Mouse (Mus musculus) adrenal gland, adult 8-10 months (tissue): ENCODE measurements around the gene Hist1h2ao. TPM values are rescaled to one million over a fixed set of nuclear protein-coding genes. Genes with fewer than 3 reads are reported as not detected.
A peak's percentile ranks its signal among the peaks of the same experiment; 100 is the strongest.
"Not testable (repeated sequence)": the region's sequence is repeated elsewhere in the genome, so short reads cannot be mapped to it uniquely, and the experiment has no call there.

ENCODE experiments used
- DNase-seq: peaks from one replicate; pipeline ENCODE4 v3.0.0; 2022
- microRNA-seq, 2 experiments: library from miRNA; unstranded; fragments of <30 nt; microRNA quantifications; one replicate each; pipeline ENCODE4 v1.2.0; 2022
- total RNA-seq, 4 experiments: library from RNA; stranded (reverse); gene quantifications; 2 replicates each; pipeline ENCODE4 v1.2.4; 2022

The Hist1h2ao gene
- total RNA-seq, 4 experiments from 2014 or later = 6.1 to 36.2 (median 24.9) TPM

DNA sequence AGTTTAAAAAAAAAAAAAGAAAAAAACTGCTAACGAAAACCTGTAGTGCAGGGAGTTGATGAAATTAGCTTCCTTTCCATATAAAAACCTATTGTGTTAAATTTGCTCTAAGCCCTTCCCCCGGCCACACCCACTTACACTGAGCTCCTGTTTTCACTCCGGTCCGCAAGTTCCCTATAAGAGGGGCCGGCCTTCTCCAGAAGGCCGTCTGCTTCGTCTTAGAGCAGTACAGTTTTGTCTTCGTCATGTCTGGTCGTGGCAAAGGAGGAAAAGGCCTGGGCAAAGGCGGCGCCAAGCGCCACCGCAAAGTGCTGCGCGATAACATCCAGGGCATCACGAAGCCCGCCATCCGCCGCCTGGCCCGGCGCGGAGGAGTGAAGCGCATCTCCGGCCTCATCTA, 1.3 kb downstream of the Hist1h2ao start, which contains the start of gene Hist1h4m:
Gene Hist1h4m, plus strand, starts transcription at position 208 of the 400 bp plus-strand sequence.
- DNase-seq = peak; percentile 39

DNA sequence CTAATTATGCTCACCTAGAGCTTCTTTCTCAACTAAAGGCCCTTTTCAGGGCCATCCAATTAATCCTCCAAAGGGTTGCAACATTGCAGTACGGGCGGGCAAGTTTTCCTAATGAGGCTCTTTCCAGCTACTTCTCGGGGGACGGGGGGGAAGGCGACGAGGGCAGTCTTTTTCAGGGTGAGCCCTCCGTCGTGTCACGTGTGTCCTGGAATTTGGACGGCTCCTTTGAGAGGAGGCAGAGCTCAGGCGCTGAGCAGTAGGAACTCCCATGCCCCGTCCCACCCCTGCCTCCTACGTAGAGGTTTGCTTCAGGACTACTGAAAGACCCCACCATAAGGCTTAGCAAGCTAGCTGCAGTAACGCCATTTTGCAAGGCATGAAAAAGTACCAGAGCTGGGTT, 1.8 kb downstream of the Hist1h2ao start:
- DNase-seq = not testable (repeated sequence)

DNA sequence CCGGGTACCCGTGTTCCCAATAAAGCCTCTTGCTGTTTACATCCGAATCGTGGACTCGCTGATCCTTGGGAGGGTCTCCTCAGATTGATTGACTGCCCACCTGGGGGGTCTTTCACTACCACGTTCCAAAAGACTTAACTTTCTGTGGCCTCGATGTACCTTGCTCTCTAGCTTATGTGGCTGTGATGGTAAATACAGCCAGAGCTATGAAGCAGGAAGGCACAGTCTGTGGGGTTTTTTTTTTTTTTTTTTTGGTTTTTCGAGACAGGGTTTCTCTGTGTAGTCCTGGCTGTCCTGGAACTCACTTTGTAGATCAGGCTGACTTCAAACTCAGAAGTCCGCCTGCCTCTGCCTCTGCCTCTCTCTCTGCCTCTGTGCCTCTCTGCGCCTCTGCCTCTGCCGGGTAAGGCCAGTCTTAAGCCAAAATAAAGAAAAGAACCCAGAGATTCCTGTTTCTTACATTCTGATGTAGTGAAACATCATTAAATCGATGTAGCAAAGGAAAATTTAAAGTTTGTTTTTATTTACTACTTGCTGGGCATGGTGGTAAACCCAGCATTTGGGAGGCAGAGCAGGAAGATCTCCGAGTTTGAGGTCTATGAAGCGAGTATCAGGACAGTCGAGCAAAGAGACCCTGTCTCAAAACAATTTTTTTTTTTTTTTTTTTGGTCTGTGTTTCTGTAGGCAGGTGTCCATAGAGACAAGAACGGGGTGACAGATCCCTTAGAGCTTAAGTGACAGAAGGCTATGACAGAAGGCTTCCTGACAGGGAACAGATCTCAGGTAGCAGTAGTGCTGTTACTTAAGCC, 10.0 kb downstream of the Hist1h2ao start:
- not testable (repeated sequence) for DNase-seq

DNA sequence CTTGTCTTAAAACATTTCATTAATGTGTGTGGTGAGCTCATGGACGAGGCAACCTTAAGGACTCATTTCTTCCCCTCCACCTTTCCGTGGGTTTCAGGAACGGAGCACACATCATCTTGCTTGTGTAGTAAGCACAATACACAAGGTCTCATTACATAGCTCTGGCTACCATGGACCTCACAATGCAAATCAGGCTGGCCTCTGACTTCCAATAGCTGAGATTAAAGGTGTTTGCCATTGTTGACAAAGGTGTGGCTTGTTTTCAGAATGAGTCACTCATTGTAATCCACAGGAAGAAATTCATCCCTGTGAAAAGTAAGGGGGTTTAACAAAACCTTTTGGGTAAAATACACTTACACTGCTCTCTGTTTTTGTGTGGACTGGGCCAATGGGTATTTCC, 18.2 kb downstream of the Hist1h2ao start:
- DNase-seq = no peak

DNA sequence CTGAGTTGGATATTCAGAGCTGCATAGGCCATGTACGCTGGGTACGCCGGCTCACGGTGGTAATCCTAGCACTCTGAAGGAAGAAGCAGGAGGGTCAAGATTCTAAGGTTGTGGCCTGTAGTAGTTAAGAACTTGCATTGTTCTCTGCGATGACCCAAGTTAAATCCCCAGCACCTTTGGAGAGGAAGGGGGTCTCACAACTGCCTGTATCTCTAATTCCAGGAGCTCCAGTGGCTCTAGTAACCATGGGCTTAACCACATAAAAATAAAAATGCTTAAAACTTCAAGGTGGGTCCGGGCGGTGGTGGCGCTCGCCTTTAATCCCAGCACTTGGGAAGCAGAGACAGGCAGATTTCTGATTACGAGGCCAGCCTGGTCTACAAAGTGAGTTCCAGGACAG, 20.1 kb downstream of the Hist1h2ao start:
- no peak for DNase-seq

DNA sequence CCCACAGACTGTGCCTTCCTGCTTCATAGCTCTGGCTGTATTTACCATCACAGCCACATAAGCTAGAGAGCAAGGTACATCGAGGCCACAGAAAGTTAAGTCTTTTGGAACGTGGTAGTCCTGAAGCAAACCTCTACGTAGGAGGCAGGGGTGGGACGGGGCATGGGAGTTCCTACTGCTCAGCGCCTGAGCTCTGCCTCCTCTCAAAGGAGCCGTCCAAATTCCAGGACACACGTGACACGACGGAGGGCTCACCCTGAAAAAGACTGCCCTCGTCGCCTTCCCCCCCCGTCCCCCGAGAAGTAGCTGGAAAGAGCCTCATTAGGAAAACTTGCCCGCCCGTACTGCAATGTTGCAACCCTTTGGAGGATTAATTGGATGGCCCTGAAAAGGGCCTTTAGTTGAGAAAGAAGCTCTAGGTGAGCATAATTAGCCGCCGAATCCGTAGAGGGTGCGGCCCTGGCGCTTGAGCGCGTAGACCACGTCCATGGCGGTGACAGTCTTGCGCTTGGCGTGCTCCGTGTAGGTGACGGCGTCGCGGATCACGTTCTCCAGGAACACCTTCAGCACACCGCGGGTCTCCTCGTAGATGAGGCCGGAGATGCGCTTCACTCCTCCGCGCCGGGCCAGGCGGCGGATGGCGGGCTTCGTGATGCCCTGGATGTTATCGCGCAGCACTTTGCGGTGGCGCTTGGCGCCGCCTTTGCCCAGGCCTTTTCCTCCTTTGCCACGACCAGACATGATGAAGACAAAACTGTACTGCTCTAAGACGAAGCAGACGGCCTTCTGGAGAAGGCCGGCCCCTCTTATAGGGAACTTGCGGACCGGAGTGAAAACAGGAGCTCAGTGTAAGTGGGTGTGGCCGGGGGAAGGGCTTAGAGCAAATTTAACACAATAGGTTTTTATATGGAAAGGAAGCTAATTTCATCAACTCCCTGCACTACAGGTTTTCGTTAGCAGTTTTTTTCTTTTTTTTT, 21.4 kb downstream of the Hist1h2ao start, which contains the start of gene Hist1h4n:
Gene Hist1h4n, minus strand, starts transcription at position 779 of the 977 bp plus-strand sequence.
- DNase-seq = peak; percentile 28

DNA sequence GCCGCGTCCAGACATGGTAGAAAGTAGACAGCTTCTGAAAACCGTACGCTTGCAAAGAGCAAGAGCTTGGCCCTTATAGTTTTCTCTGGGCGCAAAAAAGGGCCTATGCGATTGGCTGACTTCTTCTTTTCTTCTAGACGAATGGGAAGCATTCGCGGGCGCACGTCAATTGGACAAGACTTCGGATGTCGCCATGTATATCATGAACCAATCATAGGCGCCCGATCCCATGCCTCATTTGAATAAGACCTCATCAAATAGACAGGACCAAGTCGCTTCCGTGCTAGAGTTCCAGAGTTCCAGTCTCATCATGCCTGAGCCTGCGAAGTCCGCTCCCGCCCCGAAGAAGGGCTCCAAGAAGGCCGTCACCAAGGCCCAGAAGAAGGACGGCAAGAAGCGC, 23.2 kb downstream of the Hist1h2ao start, which contains the start of the genes Hist1h2ap and Hist1h2br:
Gene Hist1h2ap, minus strand, starts transcription at position 47 of the 400 bp plus-strand sequence.
Gene Hist1h2br, plus strand, starts transcription at position 283 of the 400 bp plus-strand sequence.
- not testable (repeated sequence) for DNase-seq

DNA sequence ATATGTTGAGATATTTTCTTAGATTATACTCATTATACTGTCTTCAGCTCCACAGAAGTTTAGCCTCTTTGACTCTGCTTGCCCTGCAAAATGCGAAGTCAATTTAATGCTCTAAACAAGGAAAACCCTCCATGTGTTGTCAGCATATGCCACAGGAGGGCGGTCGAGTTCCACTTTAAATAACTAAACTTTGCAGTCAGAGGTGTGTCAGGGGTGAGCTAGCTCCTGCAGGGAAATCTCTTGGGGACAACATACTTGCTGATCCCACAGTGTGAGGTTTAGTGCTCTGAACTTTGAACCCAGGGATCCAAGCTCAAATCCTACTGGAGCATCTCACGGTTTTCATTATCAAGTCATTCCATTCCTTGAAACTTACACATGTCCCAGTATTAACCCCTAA, 30.2 kb downstream of the Hist1h2ao start:
- not testable (repeated sequence) for DNase-seq

DNA sequence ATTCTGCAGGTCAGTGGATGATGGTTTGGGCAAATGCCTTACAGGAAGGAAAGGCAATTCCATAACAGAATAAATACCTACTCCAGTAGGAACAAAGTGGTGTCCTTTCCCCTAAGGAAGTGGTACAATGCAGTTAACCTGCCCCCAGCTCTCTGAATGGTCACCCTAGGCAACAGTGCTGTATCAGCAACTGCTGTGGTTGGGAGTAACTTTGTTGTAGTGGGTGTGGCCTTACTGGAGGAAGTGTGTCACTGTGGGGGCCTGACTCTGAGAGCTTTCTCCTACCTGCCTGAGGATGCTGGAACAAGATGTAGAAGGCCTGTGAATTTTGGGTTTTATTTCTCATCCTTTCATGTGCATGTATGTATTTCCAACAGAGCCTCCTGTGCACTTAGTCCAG, 36.1 kb downstream of the Hist1h2ao start:
- not testable (repeated sequence) for DNase-seq

DNA sequence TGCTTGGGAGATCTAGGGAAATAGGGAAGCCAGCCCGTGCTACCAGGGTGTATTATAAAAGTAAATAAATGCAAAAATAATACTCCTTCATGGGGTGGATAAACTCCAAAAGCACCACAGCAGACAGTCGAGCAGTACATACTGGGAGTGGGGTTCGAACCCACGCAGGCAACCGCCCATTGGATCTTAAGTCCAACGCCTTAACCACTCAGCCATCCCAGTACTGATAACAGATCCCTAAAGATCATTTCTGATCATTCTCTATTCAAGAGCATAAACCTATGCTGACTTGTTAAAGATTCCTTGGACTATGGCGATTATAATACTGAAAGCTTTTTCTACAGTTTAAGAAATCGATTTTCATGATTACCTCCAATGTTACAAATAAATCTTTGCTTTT, 37.6 kb downstream of the Hist1h2ao start:
- no peak for DNase-seq

DNA sequence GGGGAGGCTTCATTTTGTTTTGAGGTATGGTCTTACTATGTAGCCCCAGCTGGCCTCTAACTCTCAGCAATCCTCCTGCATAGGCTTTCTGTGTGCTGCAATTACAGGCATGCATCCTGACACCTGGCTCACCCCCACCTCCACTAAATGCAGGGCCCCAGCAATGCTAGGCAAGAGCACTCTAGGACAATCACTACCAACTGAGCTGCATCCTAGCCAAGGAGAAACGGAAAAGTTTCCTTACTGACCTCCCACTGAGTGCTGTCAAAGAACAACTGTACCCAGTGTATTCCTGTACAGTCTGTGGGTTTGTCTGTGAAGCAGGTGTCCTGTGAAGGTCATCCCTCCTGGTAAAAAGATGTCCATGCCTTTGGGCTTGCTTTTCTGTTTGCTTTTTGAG, 40.4 kb downstream of the Hist1h2ao start:
- DNase-seq = not testable (repeated sequence)

DNA sequence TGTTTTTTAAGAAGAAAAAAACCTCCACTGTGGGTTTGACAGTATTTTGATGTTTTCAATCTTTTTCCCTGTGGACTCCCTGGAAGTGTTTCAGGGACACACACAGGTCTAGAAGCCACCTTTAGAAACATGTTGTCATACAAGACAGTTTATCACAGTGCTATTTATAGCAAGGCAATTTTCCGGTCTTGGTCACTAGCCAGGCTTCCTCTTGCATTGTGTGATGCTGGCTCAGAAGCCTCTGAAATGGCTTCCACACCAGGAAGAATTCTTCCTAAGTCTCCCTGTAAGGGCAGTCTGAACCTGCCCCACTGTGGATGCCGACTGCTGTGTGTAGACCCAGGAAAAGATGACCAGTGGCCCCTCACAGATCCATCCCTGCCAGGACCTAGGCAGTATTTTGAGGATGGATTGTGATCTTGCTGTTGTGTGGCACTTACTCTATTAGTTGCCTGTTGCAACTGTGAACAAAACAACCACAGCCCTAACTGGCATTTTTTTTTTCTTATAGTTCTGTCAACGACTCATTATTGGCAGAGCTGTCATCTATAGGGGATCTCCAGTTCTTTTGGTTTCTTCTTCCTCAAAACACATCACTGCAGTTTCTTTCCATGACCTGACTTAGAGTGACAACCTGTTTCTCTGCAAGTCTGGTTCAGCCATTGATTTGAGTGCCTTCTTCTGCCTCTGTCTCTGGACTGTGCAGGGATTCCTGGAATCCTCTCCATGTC, 42.1 kb downstream of the Hist1h2ao start:
- no peak for DNase-seq

DNA sequence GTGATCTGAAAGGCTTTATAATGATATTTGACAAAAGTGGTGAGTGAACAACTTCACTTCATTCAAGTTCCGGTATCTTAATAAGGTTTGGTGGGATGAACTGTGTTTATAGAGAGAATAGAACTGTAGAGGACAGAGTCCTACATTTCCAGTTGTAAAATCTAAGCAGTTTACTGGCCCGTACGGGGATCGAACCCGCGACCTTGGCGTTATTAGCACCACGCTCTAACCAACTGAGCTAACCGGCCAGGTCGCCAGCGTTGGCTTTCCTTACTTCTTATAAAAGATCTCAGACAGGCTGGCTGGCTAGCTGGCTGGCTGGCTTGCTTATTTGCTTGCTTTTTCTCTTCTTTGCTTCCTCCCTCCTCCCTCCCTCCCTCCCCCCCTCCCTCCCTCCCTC, 44.9 kb downstream of the Hist1h2ao start:
- DNase-seq = peak; percentile 74

DNA sequence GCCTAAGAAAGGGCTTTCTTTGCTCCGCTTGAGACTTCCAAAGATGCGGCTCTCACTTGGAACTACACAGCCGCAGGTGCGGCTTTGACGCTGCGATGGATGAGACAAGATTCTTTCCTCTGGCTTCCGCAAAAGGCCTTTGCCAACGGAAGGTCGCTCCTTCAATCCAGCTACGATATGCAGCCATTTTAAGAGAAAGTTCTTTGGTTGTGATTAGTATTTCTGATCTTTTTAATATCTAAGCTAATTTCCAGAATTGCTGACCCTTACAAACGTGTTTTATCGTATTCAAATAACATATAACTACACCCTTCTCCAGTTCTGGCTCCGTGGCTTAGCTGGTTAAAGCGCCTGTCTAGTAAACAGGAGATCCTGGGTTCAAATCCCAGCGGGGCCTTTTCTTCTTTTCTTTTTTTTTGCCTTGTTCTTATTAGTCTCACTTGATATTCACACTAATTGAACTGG, 45.5 kb downstream of the Hist1h2ao start:
- DNase-seq = no peak

Small RNA genes lying within 50 kb of the gene (microRNA-seq; reads per million reads assigned to microRNA genes)
- 0 reads per million in 2 experiments for gene Gm19658
- 0 reads per million in 2 experiments for gene Gm44346
- 0 reads per million in 2 experiments for gene Gm44466

Other genes with a start within 250 kb of the Hist1h2ao start
- gene Olfr1364, start 228.7 kb upstream of the Hist1h2ao start, total RNA-seq = not detected
- not detected for gene Olfr1362, start 196.4 kb upstream of the Hist1h2ao start, total RNA-seq
- gene Olfr11, start 167.9 kb upstream of the Hist1h2ao start, total RNA-seq = not detected
- gene Olfr1361, start 147.1 kb upstream of the Hist1h2ao start, total RNA-seq = not detected
- not detected for gene Olfr1360, start 133.1 kb upstream of the Hist1h2ao start, total RNA-seq
- gene Olfr1359, start 112.4 kb upstream of the Hist1h2ao start, total RNA-seq = not detected
- 10 to 100 TPM; 19.0 to 38.1 (median 29.8) TPM for gene Hist1h2bl, start 94.3 kb upstream of the Hist1h2ao start, total RNA-seq
- gene Hist1h2ai, start 94.0 kb upstream of the Hist1h2ao start, total RNA-seq = 1 to 10 TPM; 2.1 to 9.9 (median 7.2) TPM
- 10 to 100 TPM; 23.6 to 39.6 (median 35.8) TPM for gene Hist1h3h, start 92.8 kb upstream of the Hist1h2ao start, total RNA-seq
- 1 to 10 TPM; 3.7 to 7.9 (median 5.3) TPM for gene Hist1h2bm, start 88.4 kb upstream of the Hist1h2ao start, total RNA-seq
- 10 to 100 TPM in 3 of 4 experiments, 1 to 10 TPM in 1; 7.2 to 11.3 (median 10.4) TPM for gene Hist1h4j, start 75.4 kb upstream of the Hist1h2ao start, total RNA-seq
- 100 to 1,000 TPM in 3 of 4 experiments, 10 to 100 TPM in 1; 68.3 to 123 (median 109) TPM for gene Hist1h4k, start 60.0 kb upstream of the Hist1h2ao start, total RNA-seq
- gene Hist1h2ak, start 56.6 kb upstream of the Hist1h2ao start, total RNA-seq = 10 to 100 TPM in 1 of 4 experiments, 1 to 10 TPM in 3; 6.2 to 10.4 (median 7.6) TPM
- gene Hist1h2bn, start 56.3 kb upstream of the Hist1h2ao start, total RNA-seq = 10 to 100 TPM; 10.1 to 17.6 (median 15.3) TPM
- gene Hist1h1b, start 29.8 kb upstream of the Hist1h2ao start, total RNA-seq = 10 to 100 TPM; 13.2 to 18.9 (median 15.8) TPM
- gene Hist1h3i, start 27.1 kb upstream of the Hist1h2ao start, total RNA-seq = 10 to 100 TPM; 45.2 to 52.5 (median 48.0) TPM
- gene Hist1h2an, start 23.2 kb upstream of the Hist1h2ao start, total RNA-seq = 1 to 10 TPM in 2 of 4 experiments, not detected in 2; 2.7 to 7.2 TPM
- gene Hist1h2bp, start 23.0 kb upstream of the Hist1h2ao start, total RNA-seq = 10 to 100 TPM in 1 of 4 experiments, 1 to 10 TPM in 3; 6.0 to 15.5 (median 8.6) TPM
- 10 to 100 TPM; 62.2 to 78.1 (median 68.0) TPM for gene Hist1h2bq, start 268 bp upstream of the Hist1h2ao start, total RNA-seq
- gene Hist1h4m, start 1.3 kb downstream of the Hist1h2ao start, total RNA-seq = 100 to 1,000 TPM; 110 to 175 (median 150) TPM
- gene Hist1h4n, start 21.7 kb downstream of the Hist1h2ao start, total RNA-seq = 100 to 1,000 TPM in 2 of 4 experiments, 10 to 100 TPM in 2; 56.8 to 227 (median 113) TPM
- gene Hist1h2ap, start 23.0 kb downstream of the Hist1h2ao start, total RNA-seq = 10 to 100 TPM; 19.8 to 45.6 (median 32.3) TPM
- gene Hist1h2br, start 23.3 kb downstream of the Hist1h2ao start, total RNA-seq = 10 to 100 TPM; 63.3 to 78.8 (median 69.1) TPM
- gene Zfp184, start 134.6 kb downstream of the Hist1h2ao start, total RNA-seq = 1 to 10 TPM; 1.5 to 6.2 (median 3.6) TPM
- not detected for gene Pom121l2, start 170.7 kb downstream of the Hist1h2ao start, total RNA-seq
- gene Prss16, start 199.3 kb downstream of the Hist1h2ao start, total RNA-seq = under 1 TPM in 2 of 4 experiments, not detected in 2; 0.63 to 0.70 TPM
- 10 to 100 TPM in 2 of 4 experiments, 1 to 10 TPM in 1, not detected in 1; 6.0 to 18.5 (median 12.6) TPM for gene Hist1h2ah, start 225.1 kb downstream of the Hist1h2ao start, total RNA-seq
- gene Hist1h2bk, start 225.4 kb downstream of the Hist1h2ao start, total RNA-seq = 10 to 100 TPM; 22.5 to 31.6 (median 25.4) TPM
- 10 to 100 TPM; 42.6 to 80.0 (median 56.7) TPM for gene Hist1h4i, start 230.9 kb downstream of the Hist1h2ao start, total RNA-seq
- gene Hist1h2ag, start 232.5 kb downstream of the Hist1h2ao start, total RNA-seq = 10 to 100 TPM in 3 of 4 experiments, 1 to 10 TPM in 1; 8.7 to 18.8 (median 13.1) TPM
- 10 to 100 TPM; 14.2 to 31.0 (median 21.9) TPM for gene Hist1h2bj, start 232.7 kb downstream of the Hist1h2ao start, total RNA-seq